Mouse (Mus musculus): ENCODE data around the gene Scn1a. TPM values are rescaled to one million over a fixed set of nuclear protein-coding genes. Genes with fewer than 3 reads are reported as not detected.

The Scn1a gene
- polyA plus RNA-seq, 1 experiment = 14.0 TPM

GRCm38 (mm10) chr2:66244013-66244412 is 196.6 kb downstream of the Scn1a start:
- TF ChIP-seq CTCF (IDR thresholded peaks at IDR 0.05; ENCODE audit: borderline replicate concordance, extremely low read depth, insufficient read depth, insufficient read length) (no peak), POLR2A (IDR thresholded peaks at IDR 0.05; ENCODE audit: borderline replicate concordance, extremely low read depth, insufficient read depth, insufficient read length, poor library complexity, severe bottlenecking) (no peak)
- DNase-seq (ENCODE audit: low read depth) = no peak

DNA sequence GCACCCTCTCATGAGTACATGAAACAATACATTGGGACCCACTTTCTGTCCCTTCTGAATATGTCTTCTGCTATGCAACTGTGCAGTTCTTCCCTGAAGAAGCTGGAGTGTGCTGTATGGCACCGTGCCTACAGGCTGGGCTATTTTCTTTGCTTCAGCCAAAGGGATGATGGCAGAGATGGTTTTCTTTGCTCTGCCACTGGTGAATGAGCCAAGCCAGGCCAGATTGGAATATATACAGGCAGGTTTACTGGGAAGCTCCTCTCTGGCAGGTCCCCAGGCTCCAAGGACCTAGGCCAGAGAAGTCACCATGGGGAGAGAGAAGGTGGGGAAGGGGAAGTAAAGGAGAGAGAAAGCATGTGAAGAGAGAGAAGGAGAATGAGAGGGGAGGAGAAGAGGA is 200.3 kb downstream of the Scn1a start:
- no peak for TF ChIP-seq CTCF (IDR thresholded peaks at IDR 0.05; ENCODE audit: borderline replicate concordance, extremely low read depth, insufficient read depth, insufficient read length)
- no peak for TF ChIP-seq POLR2A (IDR thresholded peaks at IDR 0.05; ENCODE audit: borderline replicate concordance, extremely low read depth, insufficient read depth, insufficient read length, poor library complexity, severe bottlenecking)
- no peak for DNase-seq (ENCODE audit: low read depth)

- TF ChIP-seq CTCF (IDR thresholded peaks at IDR 0.05; ENCODE audit: borderline replicate concordance, extremely low read depth, insufficient read depth, insufficient read length) = no peak
- TF ChIP-seq POLR2A (IDR thresholded peaks at IDR 0.05; ENCODE audit: borderline replicate concordance, extremely low read depth, insufficient read depth, insufficient read length, poor library complexity, severe bottlenecking) = no peak
- no peak for DNase-seq (ENCODE audit: low read depth)
Observed at GRCm38 (mm10) chr2:66238886-66239285, 201.8 kb downstream of the Scn1a start.

- DNase-seq (ENCODE audit: low read depth) = no peak
- TF ChIP-seq POLR2A (IDR thresholded peaks at IDR 0.05; ENCODE audit: borderline replicate concordance, extremely low read depth, insufficient read depth, insufficient read length, poor library complexity, severe bottlenecking) (no peak), CTCF (IDR thresholded peaks at IDR 0.05; ENCODE audit: borderline replicate concordance, extremely low read depth, insufficient read depth, insufficient read length) (no peak)
Observed at GRCm38 (mm10) chr2:66220954-66221353, 219.7 kb downstream of the Scn1a start.

Other genes with a start within 250 kb of the Scn1a start
- gene Ttc21b, start 184.2 kb downstream of the Scn1a start, polyA plus RNA-seq (2012; rRNA removed) = 12.8 and 13.6 TPM in 2 replicates
- gene Scn9a, start 194.1 kb upstream of the Scn1a start, polyA plus RNA-seq (2012; rRNA removed) = 7.5 and 11.0 TPM in 2 replicates

Data from brain, embryonic 14.5 days (tissue).